Mouse (Mus musculus) midbrain, embryonic 11.5 days (tissue): ENCODE data around the gene Tekt5. TPM values are rescaled to one million over a fixed set of nuclear protein-coding genes. Genes with fewer than 3 reads are reported as not detected.
A peak's percentile ranks its signal among the peaks of the same experiment; 100 is the strongest.

Experiments used
- ATAC-seq: fragments of 200-750 bp; cut with Nextera tagmentation; 2 replicates; pipeline ENCODE4 v1.8.0; 2017; ENCODE audit warnings: moderate TSS enrichment, moderate library complexity; ENCODE audit not compliant: low FRiP score
- DNase-seq: peaks from one replicate; pipeline ENCODE4 v3.0.0; 2015; ENCODE audit warnings: low spot score; ENCODE audit errors: missing footprints
- H3K27ac ChIP-seq: fragments of 300-500 bp; sonication (generic); 2 replicates; pipeline ENCODE4 v1.5.1; 2014; ENCODE audit warnings: low read depth, low read length
- H3K27me3 ChIP-seq: fragments of 300-500 bp; sonication (generic); 2 replicates; pipeline ENCODE4 v1.6.1; 2014; ENCODE audit warnings: mild to moderate bottlenecking, low read length, moderate library complexity, mixed read lengths; ENCODE audit not compliant: control insufficient read depth, insufficient read depth
- H3K36me3 ChIP-seq: fragments of 300-500 bp; sonication (generic); 2 replicates; pipeline ENCODE4 v1.6.1; 2014; ENCODE audit warnings: mild to moderate bottlenecking, low read length, moderate library complexity, mixed read lengths; ENCODE audit not compliant: control insufficient read depth, insufficient read depth
- H3K4me1 ChIP-seq: fragments of 300-500 bp; sonication (generic); 2 replicates; pipeline ENCODE4 v1.6.1; 2014; ENCODE audit warnings: low read length; ENCODE audit not compliant: control insufficient read depth, insufficient read depth
- H3K4me2 ChIP-seq: fragments of 300-500 bp; sonication (generic); 2 replicates; pipeline ENCODE4 v1.6.1; 2014; ENCODE audit warnings: mild to moderate bottlenecking, moderate library complexity
- H3K4me3 ChIP-seq: fragments of 300-500 bp; sonication (generic); 2 replicates; pipeline ENCODE4 v1.5.1; 2014; ENCODE audit warnings: low read depth, low read length
- H3K9ac ChIP-seq: fragments of 300-500 bp; sonication (generic); 2 replicates; pipeline ENCODE4 v1.6.1; 2014; ENCODE audit warnings: low read length
- H3K9me3 ChIP-seq: fragments of 300-500 bp; sonication (generic); 2 replicates; pipeline ENCODE4 v1.6.1; 2016; ENCODE audit warnings: low read length; ENCODE audit not compliant: control insufficient read depth
- WGBS: fragments of 180-500 bp; shearing (Covaris S2); extraction: QIAGEN DNeasy Blood & Tissue Kit; methylation state at CpG from one replicate; pipeline ENCODE4 v1.1.7; 2014; 5-methylcytosine and 5-hydroxymethylcytosine counted together
- polyA plus RNA-seq: library from polyadenylated mRNA; unstranded; fragments of >200 nt; fragmentation: Nextera tagmentation; extraction: Ambion mirVana; gene quantifications from 2 replicates; pipeline ENCODE4 v1.2.1, GENCODE M21; 2014

The Tekt5 gene
- polyA plus RNA-seq, 1 experiment from 2014 or later = 0.16 TPM

- ATAC-seq (no peak), DNase-seq (no peak)
- Histone ChIP-seq H3K27me3 (no peaks in the 10 kb centered on the region), H3K9me3 (no peaks in the 10 kb centered on the region), H3K9ac (no peak overlapping the region), H3K27ac (no peak overlapping the region), H3K4me3 (no peak overlapping the region), H3K4me2 (no peak overlapping the region), H3K4me1 (no peaks in the 10 kb centered on the region), H3K36me3 (peaks cover 24% of the 10 kb centered on the region)
- 95% methylated on average over 9 of the region's 9 CpGs for WGBS
Measured at GRCm38 (mm10) chr16:10420447-10421054, 25.3 kb upstream of the Tekt5 start.

GRCm38 (mm10) chr16:10417723-10418259 lies 22.5 kb upstream of the Tekt5 start:
- WGBS = 94% methylated on average over 9 of the region's 9 CpGs
- DNase-seq = no peak
- Histone ChIP-seq H3K36me3 (peaks cover 30% of the 10 kb centered on the region), H3K4me2 (no peak overlapping the region), H3K27me3 (no peaks in the 10 kb centered on the region), H3K9me3 (no peaks in the 10 kb centered on the region), H3K9ac (no peak overlapping the region), H3K4me1 (peaks cover under 1% of the 10 kb centered on the region; the same call in 1 of the 2 replicates), H3K27ac (no peak overlapping the region), H3K4me3 (no peak overlapping the region)
- no peak for ATAC-seq

GRCm38 (mm10) chr16:10416866-10417265 lies 21.6 kb upstream of the Tekt5 start:
- H3K27ac ChIP-seq = no peak overlapping the region
- peaks cover 29% of the 10 kb centered on the region for H3K36me3 ChIP-seq
- H3K4me3 ChIP-seq = no peak overlapping the region
- H3K9ac ChIP-seq = no peak overlapping the region
- ATAC-seq = no peak
- H3K4me1 ChIP-seq = peaks cover 4% of the 10 kb centered on the region
- WGBS = 94% methylated on average over 4 of the region's 4 CpGs
- DNase-seq = no peak
- H3K4me2 ChIP-seq = no peak overlapping the region
- H3K9me3 ChIP-seq = no peaks in the 10 kb centered on the region
- no peaks in the 10 kb centered on the region for H3K27me3 ChIP-seq

- H3K36me3 ChIP-seq = peaks cover 20% of the 10 kb centered on the region
- ATAC-seq = no peak
- H3K4me3 ChIP-seq = no peak overlapping the region
- no peaks in the 10 kb centered on the region for H3K9me3 ChIP-seq
- H3K9ac ChIP-seq = no peak overlapping the region
- WGBS = 73% methylated on average over 6 of the region's 6 CpGs
- no peaks in the 10 kb centered on the region for H3K27me3 ChIP-seq
- no peak overlapping the region for H3K4me2 ChIP-seq
- H3K27ac ChIP-seq = no peak overlapping the region
- peaks cover 4% of the 10 kb centered on the region for H3K4me1 ChIP-seq
- no peak for DNase-seq
Measured at GRCm38 (mm10) chr16:10415976-10416375, 20.7 kb upstream of the Tekt5 start.

- peak within 1 kb of the TSS; percentile 46 for H3K4me2 ChIP-seq
- peaks cover 13% of the 10 kb centered on the region for H3K36me3 ChIP-seq
- H3K4me1 ChIP-seq = peaks cover 4% of the 10 kb centered on the region
- no peaks in the 10 kb centered on the region for H3K27me3 ChIP-seq
- 3% methylated on average over 56 of the region's 56 CpGs for WGBS
- peak within 1 kb of the TSS; percentile 58 for H3K4me3 ChIP-seq
- ATAC-seq (peak; percentile 98), DNase-seq (peak; percentile 99)
- H3K9me3 ChIP-seq = no peaks in the 10 kb centered on the region
- peak within 1 kb of the TSS; percentile 78 for H3K9ac ChIP-seq
- H3K27ac ChIP-seq = peak within 1 kb of the TSS; percentile 78; the same call in 1 of the 2 replicates
Measured at GRCm38 (mm10) chr16:10411764-10412746, 16.8 kb upstream of the Tekt5 start, which contains the start of gene Nubp1. Gene Nubp1 (plus strand): TSS chr16:10411948.

GRCm38 (mm10) chr16:10399160-10399559 lies 3.9 kb upstream of the Tekt5 start:
- Histone ChIP-seq H3K36me3 (no peaks in the 10 kb centered on the region), H3K4me2 (no peak overlapping the region), H3K27ac (no peak overlapping the region), H3K9me3 (no peaks in the 10 kb centered on the region), H3K9ac (no peak overlapping the region), H3K4me3 (no peak overlapping the region), H3K4me1 (no peaks in the 10 kb centered on the region), H3K27me3 (0 out of 2 replicates have a peak, but pooled peaks cover 2% of the 10 kb centered on the region)
- DNase-seq (peak; percentile 97), ATAC-seq (no peak; the same call in 1 of the 2 replicates)
- WGBS = 33% methylated on average over 7 of the region's 7 CpGs

- Histone ChIP-seq H3K4me2 (no peak overlapping the region), H3K4me3 (no peak overlapping the region), H3K27ac (no peak overlapping the region), H3K36me3 (no peaks in the 10 kb centered on the region), H3K9ac (no peak overlapping the region), H3K4me1 (no peaks in the 10 kb centered on the region), H3K27me3 (0 out of 2 replicates have a peak, but pooled peaks cover 2% of the 10 kb centered on the region), H3K9me3 (no peaks in the 10 kb centered on the region)
- no peak for DNase-seq
- ATAC-seq = no peak; the same call in 1 of the 2 replicates
- WGBS = 70% methylated on average over 5 of the region's 5 CpGs
Measured at GRCm38 (mm10) chr16:10398755-10399154, 3.5 kb upstream of the Tekt5 start.

- no peak for ATAC-seq
- Histone ChIP-seq H3K36me3 (no peaks in the 10 kb centered on the region), H3K4me1 (no peaks in the 10 kb centered on the region), H3K27ac (no peak overlapping the region), H3K9me3 (no peaks in the 10 kb centered on the region), H3K4me3 (no peak overlapping the region), H3K4me2 (no peak overlapping the region), H3K9ac (no peak overlapping the region), H3K27me3 (0 out of 2 replicates have a peak, but pooled peaks cover 2% of the 10 kb centered on the region)
- DNase-seq = no peak
- 82% methylated on average over 9 of the region's 9 CpGs for WGBS
Measured at GRCm38 (mm10) chr16:10392587-10392986, 2.7 kb downstream of the Tekt5 start.
